Mouse (Mus musculus) leukemia stem cell, adult 10-12 weeks (primary cell): ENCODE data around the gene Entpd2. TPM values are rescaled to one million over a fixed set of nuclear protein-coding genes. Genes with fewer than 3 reads are reported as not detected.

Source experiments
- polyA plus RNA-seq: library from polyadenylated mRNA; stranded (reverse); fragments of >175 nt; gene quantifications from 2 replicates; pipeline ENCODE4 v1.2.3, GENCODE M21; 2012; ENCODE audit warnings: low replicate concordance

Gene Entpd2
- 0.67 TPM in 1 of 2 replicates, not detected in the other for polyA plus RNA-seq

DNA sequence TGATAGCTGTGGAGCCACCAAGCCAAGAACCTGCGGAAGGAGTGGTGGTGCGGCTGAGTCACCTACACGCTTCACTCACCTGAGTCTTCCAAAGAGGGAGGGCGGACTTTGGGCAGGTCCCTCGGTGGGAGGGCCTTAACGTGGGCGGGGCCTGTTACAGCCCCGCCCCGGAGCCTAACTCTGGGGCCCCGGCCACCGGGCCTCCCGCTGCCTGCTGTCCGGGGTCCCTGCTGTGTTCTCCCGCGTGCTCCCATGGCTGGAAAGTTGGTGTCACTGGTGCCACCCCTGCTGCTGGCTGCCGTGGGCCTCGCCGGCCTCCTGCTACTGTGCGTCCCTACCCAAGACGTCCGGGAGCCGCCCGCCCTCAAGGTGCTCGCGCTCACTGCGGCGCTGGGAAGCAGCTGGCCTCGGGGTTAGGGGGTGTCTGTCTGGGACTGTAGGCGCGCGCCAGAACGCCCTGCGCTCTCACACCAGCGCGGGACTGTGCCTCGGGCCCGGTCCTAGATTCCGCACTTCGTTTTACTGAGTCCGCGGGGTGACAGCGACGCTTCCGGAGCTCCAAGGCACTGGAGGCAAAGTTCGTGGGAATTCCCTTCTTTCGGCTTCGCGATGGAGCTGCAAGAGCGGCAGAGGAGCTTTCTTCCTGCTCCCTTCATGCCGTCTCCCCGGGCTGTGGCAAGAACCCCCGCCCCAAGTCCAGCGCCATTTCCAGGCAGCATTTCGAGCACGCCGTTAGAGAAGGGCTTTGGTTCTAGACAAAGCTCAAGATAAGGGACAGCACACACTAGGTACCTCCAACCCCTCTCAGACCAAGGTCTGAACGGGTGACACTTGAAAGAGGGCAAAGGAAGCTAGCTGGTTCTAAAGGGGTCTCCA, at the start of gene Entpd2:
Gene Entpd2, plus strand, starts transcription at position 154 of the 876 bp plus-strand sequence.

DNA sequence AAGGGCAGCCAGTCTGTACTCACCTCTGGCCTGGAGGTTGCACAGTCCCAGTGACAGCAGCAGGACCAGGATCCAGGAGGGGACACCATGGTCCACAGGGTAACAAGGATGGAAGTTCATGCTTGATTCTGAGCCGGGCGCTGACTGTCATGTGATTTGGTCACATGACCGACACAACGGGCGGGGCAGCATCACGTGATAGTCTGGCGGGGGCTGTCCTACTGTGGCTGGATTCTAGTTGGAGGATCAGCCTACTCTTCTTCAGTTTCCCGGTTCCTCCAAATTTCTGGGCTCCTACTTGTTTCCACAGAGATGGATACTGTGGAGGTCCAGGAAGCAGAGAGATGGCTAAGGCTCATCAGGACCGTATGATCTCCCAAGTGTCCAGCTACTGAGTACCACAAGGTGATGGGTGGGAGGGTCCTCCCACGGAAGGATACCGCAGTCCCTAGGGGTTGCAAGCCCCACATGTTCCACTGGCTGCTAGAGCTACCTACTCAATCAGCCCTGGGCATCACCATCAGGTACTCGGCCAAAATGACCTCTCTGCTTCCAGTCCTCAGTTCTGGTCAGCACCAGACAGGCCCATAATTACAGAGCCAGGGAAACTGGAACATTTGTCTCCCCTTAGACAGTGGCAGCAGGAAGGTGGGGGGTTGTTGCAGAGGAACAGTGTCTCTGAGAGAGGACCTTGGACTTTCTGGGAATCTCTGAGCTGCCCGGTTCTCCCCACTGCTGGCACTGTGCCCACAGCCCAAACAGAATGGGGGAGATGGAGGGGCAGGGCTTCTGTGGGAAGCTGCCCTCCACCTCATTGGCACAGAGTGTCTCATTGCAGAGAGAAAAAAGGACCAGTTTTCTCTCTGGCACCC, 39.2 kb upstream of the Entpd2 start, which contains the start of gene Dpp7:
Gene Dpp7, minus strand, starts transcription at position 152 of the 872 bp plus-strand sequence.

DNA sequence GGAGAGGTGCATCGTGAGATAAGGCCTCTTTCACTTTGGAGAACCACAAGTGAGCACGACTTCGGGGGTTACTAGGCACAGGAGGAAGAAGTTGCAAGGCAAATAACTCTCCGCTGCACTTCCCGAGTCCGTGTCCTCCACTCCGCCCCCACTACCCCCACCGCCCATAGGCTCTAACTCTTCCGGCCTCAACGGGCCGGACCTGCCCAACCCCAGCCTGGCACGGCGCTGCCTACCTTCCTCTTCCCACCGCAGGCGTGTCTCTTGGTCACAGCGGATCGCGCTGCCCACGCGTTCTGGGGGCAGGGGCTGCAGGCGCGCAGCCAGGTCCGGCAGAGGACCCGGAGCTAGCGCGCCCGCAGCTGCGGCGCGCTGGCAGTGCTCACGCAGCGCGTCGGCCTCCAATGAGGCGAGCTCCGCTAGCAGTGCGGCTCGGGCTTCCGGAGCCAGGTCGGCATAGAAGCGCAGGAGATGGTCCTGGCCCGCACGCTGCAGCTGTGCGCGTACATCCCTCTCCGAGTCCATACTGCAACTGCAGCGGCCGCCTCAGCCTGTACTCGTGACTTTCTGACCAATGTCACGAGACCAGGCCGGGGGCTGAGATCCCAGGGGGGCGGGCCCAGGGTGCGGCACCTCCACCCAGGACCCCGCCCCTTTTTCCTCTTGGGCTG, 30.4 kb upstream of the Entpd2 start, which contains the start of gene Uap1l1:
Gene Uap1l1, minus strand, starts transcription at position 592 of the 671 bp plus-strand sequence.

DNA sequence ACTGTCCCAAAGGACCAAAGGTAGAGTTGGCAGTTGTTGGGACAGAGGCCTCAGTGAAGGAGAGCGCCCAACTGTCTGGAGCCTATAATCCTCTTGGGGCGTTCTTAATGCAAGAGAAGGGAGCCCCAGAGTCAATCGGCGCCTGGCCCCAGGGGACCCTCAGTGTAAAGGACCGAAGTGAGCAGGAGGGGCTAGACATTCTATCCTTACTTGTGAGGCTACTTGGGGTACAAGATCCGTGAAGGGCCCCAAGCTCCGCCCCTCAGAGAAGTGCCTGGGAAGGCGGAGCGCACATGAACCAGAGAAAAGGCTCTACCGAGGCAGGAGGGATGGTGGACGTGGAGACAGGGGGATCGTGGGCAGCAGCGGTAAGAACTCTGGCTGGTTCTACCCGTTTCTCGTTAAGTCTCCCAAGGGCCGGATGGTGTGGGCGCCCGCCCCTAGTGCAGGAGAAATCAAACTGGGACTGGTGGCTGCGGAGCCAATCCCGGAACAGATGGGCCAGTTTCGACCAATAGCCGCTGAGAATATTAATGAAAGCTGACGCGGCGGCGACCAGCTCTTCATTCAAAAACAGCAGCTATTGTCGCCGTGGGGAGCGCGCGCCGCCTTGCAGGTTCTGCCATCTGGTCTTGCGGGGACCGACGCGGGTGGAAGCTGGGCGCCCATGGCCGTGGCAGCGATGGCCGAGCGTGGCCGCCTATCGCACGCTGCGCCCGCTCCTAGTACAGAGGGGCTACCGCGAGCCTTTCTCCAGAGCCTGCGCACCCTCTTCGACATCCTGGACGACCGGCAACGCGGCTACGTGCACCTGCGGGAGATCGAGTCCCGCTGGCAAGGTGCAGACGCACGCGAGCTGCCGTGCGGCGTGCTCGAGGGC, 23.7 kb upstream of the Entpd2 start, which contains the start of gene Sapcd2:
Gene Sapcd2, plus strand, starts transcription at position 558 of the 880 bp plus-strand sequence.

DNA sequence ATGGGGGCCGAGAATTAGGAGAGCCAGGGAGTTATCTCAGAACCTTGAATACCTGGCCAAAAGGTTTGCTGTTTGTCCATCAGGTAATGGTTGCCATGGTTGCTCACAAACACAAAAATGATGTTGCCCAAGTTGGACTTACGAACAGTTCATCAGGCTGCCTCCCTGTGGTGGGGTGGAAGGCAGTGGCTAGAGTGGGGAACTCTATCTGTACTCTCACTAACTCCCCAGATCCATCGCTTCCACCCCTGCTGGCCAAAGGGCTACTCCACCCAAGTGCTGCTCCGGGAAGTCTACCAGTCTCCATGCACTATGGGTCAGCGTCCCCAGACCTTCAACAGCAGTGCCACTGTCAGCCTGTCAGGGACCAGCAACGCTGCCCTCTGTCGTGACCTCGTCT, 3.4 kb downstream of the Entpd2 start, which contains the start of gene Npdc1:
Gene Npdc1, plus strand, starts transcription at position 301 of the 400 bp plus-strand sequence.

DNA sequence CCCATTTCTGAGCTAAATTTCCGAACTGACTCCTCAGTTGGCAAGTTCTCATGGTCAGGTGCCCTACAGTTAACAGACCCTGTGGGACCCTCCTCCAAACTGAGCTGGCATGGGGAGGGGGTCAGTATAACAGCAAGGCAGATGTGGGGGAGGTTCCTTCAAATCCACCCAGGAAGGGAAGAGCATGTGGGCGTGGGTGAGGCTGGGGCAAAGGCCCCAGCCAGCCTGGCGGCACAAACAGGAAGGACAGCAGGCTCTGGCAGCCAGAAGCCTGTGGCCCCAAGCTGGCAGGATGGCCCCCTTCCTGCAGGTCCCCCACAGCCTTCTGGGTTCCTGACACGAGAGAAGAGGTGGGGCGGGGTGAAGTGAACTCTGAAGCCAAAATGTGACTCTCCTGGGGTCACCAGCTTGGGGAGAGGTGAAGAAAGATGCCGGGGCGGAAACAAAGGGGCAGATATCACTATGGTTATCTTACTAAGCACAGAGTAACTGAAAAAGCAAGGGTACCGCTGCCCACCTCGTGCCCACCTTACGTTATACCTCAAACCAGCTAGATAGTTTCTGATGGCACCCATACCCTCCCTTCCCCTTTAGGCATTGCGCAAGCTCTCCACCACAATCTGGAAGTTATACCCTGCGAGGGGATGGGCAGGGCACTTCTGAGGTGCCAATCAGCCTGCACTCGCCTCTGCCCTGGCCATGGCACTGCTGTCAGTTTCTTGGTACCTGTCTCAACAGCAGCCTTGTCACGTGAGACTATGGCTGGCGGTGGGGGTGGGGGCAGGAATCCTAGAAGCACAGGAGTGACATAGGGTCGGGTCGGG, 27.1 kb downstream of the Entpd2 start, which contains the start of gene Fut7:
Gene Fut7, plus strand, starts transcription at position 681 of the 824 bp plus-strand sequence.

DNA sequence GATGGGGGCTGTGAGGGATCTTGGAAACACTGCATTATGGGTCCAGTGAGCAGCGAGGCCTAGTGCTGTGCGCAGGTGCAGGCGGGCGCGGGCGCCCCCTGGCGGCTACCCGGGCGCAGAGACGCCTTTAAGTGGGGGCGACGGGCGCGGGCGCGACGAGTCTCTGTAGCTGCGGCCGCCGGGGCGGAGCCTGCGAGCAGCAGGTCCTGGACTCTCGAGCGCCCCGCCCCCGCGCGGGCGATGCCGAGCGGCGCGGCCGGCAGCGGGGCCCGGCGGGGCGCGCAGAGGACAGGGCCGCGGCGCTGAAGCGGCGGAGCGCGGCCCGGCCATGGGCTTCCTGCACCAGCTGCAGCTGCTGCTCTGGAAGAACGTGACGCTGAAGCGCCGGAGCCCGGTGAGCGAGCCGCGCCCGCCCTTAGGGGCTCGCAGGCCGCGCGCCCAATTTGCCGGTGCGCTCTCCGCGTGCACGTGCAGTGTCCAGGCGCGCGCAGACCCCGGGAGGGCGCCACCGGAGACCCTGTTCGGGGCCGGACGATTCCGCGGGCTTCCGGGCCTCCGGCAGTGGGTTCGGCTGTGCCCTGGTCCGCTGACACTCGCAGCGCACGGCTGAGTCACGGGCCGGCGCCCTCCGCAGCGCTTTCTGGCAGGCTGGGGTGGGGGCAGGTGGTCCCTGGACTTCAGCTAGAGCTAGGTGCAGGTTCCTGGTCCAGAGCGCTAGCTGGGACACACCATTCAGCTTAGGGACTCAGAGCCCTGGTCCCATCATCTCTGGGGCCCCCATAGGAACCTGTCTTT, 33.0 kb downstream of the Entpd2 start, which contains the start of gene Abca2:
Gene Abca2, plus strand, starts transcription at position 262 of the 795 bp plus-strand sequence.

Other genes with a start within 250 kb of the Entpd2 start
- 24.8 and 34.7 TPM in 2 replicates for gene Nrarp, start 215.1 kb upstream of the Entpd2 start, polyA plus RNA-seq
- 13.1 and 16.5 TPM in 2 replicates for gene Tor4a, start 199.0 kb upstream of the Entpd2 start, polyA plus RNA-seq
- 15.0 and 19.0 TPM in 2 replicates for gene Nelfb, start 184.4 kb upstream of the Entpd2 start, polyA plus RNA-seq
- gene Stpg3, start 181.2 kb upstream of the Entpd2 start, polyA plus RNA-seq: 0.22 TPM in 1 of 2 replicates, not detected in the other
- gene Fam166a, start 177.1 kb upstream of the Entpd2 start, polyA plus RNA-seq: 0.16 TPM in 1 of 2 replicates, not detected in the other
- gene Tubb4b, start 171.2 kb upstream of the Entpd2 start, polyA plus RNA-seq: 147 and 477 TPM in 2 replicates
- gene Slc34a3, start 161.5 kb upstream of the Entpd2 start, polyA plus RNA-seq: not detected in 2 replicates
- gene Rnf224, start 159.1 kb upstream of the Entpd2 start, polyA plus RNA-seq: 0.10 TPM in 1 of 2 replicates, not detected in the other
- gene Rnf208, start 153.6 kb upstream of the Entpd2 start, polyA plus RNA-seq: 5.6 and 9.1 TPM in 2 replicates
- gene Cysrt1, start 153.4 kb upstream of the Entpd2 start, polyA plus RNA-seq: not detected in 2 replicates
- gene AL732309.1, start 149.0 kb upstream of the Entpd2 start, polyA plus RNA-seq: 3.1 and 3.2 TPM in 2 replicates
- 6.8 and 7.2 TPM in 2 replicates for gene Tmem203, start 140.4 kb upstream of the Entpd2 start, polyA plus RNA-seq
- gene Tprn, start 133.3 kb upstream of the Entpd2 start, polyA plus RNA-seq: 57.8 and 59.6 TPM in 2 replicates
- gene Ssna1, start 123.4 kb upstream of the Entpd2 start, polyA plus RNA-seq: 111 and 119 TPM in 2 replicates
- gene Anapc2, start 123.4 kb upstream of the Entpd2 start, polyA plus RNA-seq: 11.4 and 18.3 TPM in 2 replicates
- gene Tmem210, start 107.7 kb upstream of the Entpd2 start, polyA plus RNA-seq: not detected in 2 replicates
- gene Lrrc26, start 106.0 kb upstream of the Entpd2 start, polyA plus RNA-seq: not detected in 2 replicates
- gene Grin1, start 76.7 kb upstream of the Entpd2 start, polyA plus RNA-seq: 0.09 and 0.26 TPM in 2 replicates
- gene Man1b1, start 63.5 kb upstream of the Entpd2 start, polyA plus RNA-seq: 27.7 and 53.0 TPM in 2 replicates
- gene Dpp7, start 39.5 kb upstream of the Entpd2 start, polyA plus RNA-seq: 4.2 and 10.5 TPM in 2 replicates
- gene Uap1l1, start 30.2 kb upstream of the Entpd2 start, polyA plus RNA-seq: 5.6 and 9.7 TPM in 2 replicates
- gene Sapcd2, start 23.6 kb upstream of the Entpd2 start, polyA plus RNA-seq: 82.8 and 125 TPM in 2 replicates
- 8.1 and 13.5 TPM in 2 replicates for gene Npdc1, start 3.5 kb downstream of the Entpd2 start, polyA plus RNA-seq
- 2.3 TPM in 1 of 2 replicates, not detected in the other for gene Fut7, start 27.4 kb downstream of the Entpd2 start, polyA plus RNA-seq
- 8.3 and 12.8 TPM in 2 replicates for gene Abca2, start 32.8 kb downstream of the Entpd2 start, polyA plus RNA-seq
- gene Clic3, start 61.0 kb downstream of the Entpd2 start, polyA plus RNA-seq: not detected in 2 replicates
- 30.3 and 31.6 TPM in 2 replicates for gene Paxx, start 65.2 kb downstream of the Entpd2 start, polyA plus RNA-seq
- gene Ptgds, start 74.2 kb downstream of the Entpd2 start, polyA plus RNA-seq: not detected in 2 replicates
- gene Lcn12, start 98.0 kb downstream of the Entpd2 start, polyA plus RNA-seq: not detected in 2 replicates
- gene Fbxw5, start 104.9 kb downstream of the Entpd2 start, polyA plus RNA-seq: 15.5 and 54.4 TPM in 2 replicates
- gene C8g, start 105.8 kb downstream of the Entpd2 start, polyA plus RNA-seq: not detected in 2 replicates
- gene Traf2, start 151.1 kb downstream of the Entpd2 start, polyA plus RNA-seq: 3.7 and 9.7 TPM in 2 replicates
- 336 and 839 TPM in 2 replicates for gene Edf1, start 162.0 kb downstream of the Entpd2 start, polyA plus RNA-seq
- 0.48 and 1.4 TPM in 2 replicates for gene Mamdc4, start 179.0 kb downstream of the Entpd2 start, polyA plus RNA-seq
- 1.0 and 2.6 TPM in 2 replicates for gene Phpt1, start 179.3 kb downstream of the Entpd2 start, polyA plus RNA-seq
- gene Ajm1, start 185.9 kb downstream of the Entpd2 start, polyA plus RNA-seq: 3.0 and 3.9 TPM in 2 replicates
- 67.9 and 125 TPM in 2 replicates for gene Rabl6, start 212.6 kb downstream of the Entpd2 start, polyA plus RNA-seq
- gene Ccdc183, start 221.8 kb downstream of the Entpd2 start, polyA plus RNA-seq: not detected in 2 replicates
- 1.6 and 4.4 TPM in 2 replicates for gene Tmem141, start 226.1 kb downstream of the Entpd2 start, polyA plus RNA-seq
- gene Fcna, start 232.2 kb downstream of the Entpd2 start, polyA plus RNA-seq: 41.7 and 86.1 TPM in 2 replicates